Mouse (Mus musculus) adrenal gland, postnatal 4 days (tissue): Measurements from ENCODE around the gene Clec4d. TPM values are rescaled to one million over a fixed set of nuclear protein-coding genes. Genes with fewer than 3 reads are reported as not detected.
"Not testable (repeated sequence)": the region's sequence is repeated elsewhere in the genome, so short reads cannot be mapped to it uniquely, and the experiment has no call there.

Experiments used
- DNase-seq, 2 experiments: peaks; one replicate each; pipeline ENCODE4 v3.0.0; 2021 to 2022; ENCODE audit warnings: low spot score in 2 of 2, mixed read lengths in 2 of 2
- total RNA-seq, 2 experiments: library from RNA; stranded (reverse); gene quantifications; 2 replicates each; pipeline ENCODE4 v1.2.3; 2021

The Clec4d gene
- total RNA-seq, 2 experiments from 2014 or later, result 0.31 TPM; not detected in 1

- not testable (repeated sequence) for DNase-seq
Measured at GRCm38 (mm10) chr6:123306315-123306714, 44.4 kb downstream of the Clec4d start.

GRCm38 (mm10) chr6:123308033-123308432 lies 46.1 kb downstream of the Clec4d start, which contains the start of gene Vmn2r19:
TSS of gene Vmn2r19 (plus strand) at chr6:123308333.
- DNase-seq, result no peak

Other genes with a start within 250 kb of the Clec4d start
- gene Clec4b1, start 212.1 kb upstream of the Clec4d start, total RNA-seq, result not detected
- gene Clec4a2, start 155.7 kb upstream of the Clec4d start, total RNA-seq, result 1 to 10 TPM; 5.0 to 5.8 TPM
- gene Clec4b2, start 89.2 kb upstream of the Clec4d start, total RNA-seq, result under 1 TPM in 1 of 2 experiments, not detected in 1; 0.34 TPM
- 1 to 10 TPM; 1.4 to 1.5 TPM for gene Clec4n, start 32.3 kb upstream of the Clec4d start, total RNA-seq
- gene Clec4e, start 27.8 kb downstream of the Clec4d start, total RNA-seq, result under 1 TPM; 0.14 to 0.23 TPM
- not detected for gene Vmn2r19, start 46.2 kb downstream of the Clec4d start, total RNA-seq
- gene Vmn2r20, start 156.0 kb downstream of the Clec4d start, total RNA-seq, result not detected